Mouse (Mus musculus) kidney, embryonic 16.5 days (tissue): ENCODE data around the gene Vapb. TPM values are rescaled to one million over a fixed set of nuclear protein-coding genes. Genes with fewer than 3 reads are reported as not detected.

Experiments
- ATAC-seq: fragments of 200-750 bp; cut with Nextera tagmentation; 2 replicates; pipeline ENCODE4 v1.8.0; 2017; ENCODE audit warnings: moderate TSS enrichment; ENCODE audit not compliant: low FRiP score, low TSS enrichment
- H3K27ac ChIP-seq: fragments of 300-500 bp; sonication (generic); 2 replicates; pipeline ENCODE4 v1.5.1; 2014; ENCODE audit warnings: low read length
- H3K27me3 ChIP-seq: fragments of 300-500 bp; sonication (generic); 2 replicates; pipeline ENCODE4 v1.6.1; 2014; ENCODE audit warnings: low read length, control low read depth, mixed read lengths; ENCODE audit not compliant: insufficient read depth
- H3K36me3 ChIP-seq: fragments of 300-500 bp; sonication (generic); 2 replicates; pipeline ENCODE4 v1.6.1; 2014; ENCODE audit warnings: low read length, control low read depth, mixed read lengths; ENCODE audit not compliant: insufficient read depth
- H3K4me1 ChIP-seq: fragments of 300-500 bp; sonication (generic); 2 replicates; pipeline ENCODE4 v1.6.1; 2014; ENCODE audit warnings: low read length, control low read depth, mixed read lengths; ENCODE audit not compliant: insufficient read depth
- H3K4me2 ChIP-seq: fragments of 300-500 bp; sonication (generic); replicated peaks from 2 replicates; pipeline ENCODE4 v1.6.1; 2014; ENCODE audit warnings: low read depth, low read length
- H3K4me3 ChIP-seq: fragments of 300-500 bp; sonication (generic); 2 replicates; pipeline ENCODE4 v1.5.1; 2014; ENCODE audit warnings: mild to moderate bottlenecking, low read length
- H3K9ac ChIP-seq: fragments of 300-500 bp; sonication (generic); replicated peaks from 2 replicates; pipeline ENCODE4 v1.6.1; 2014; ENCODE audit warnings: low read length
- H3K9me3 ChIP-seq: fragments of 300-500 bp; sonication (generic); 2 replicates; pipeline ENCODE4 v1.6.1; 2016; ENCODE audit warnings: low read length, control low read depth
- WGBS: fragments of 180-500 bp; shearing (Covaris S2); extraction: QIAGEN DNeasy Blood & Tissue Kit; methylation state at CpG from one replicate; pipeline ENCODE4 v1.1.7; 2014; 5-methylcytosine and 5-hydroxymethylcytosine counted together
- microRNA-seq: library from miRNA; unstranded; fragments of <30 nt; microRNA quantifications from one replicate; pipeline ENCODE4, GENCODE M21; 2016
- polyA plus RNA-seq: library from polyadenylated mRNA; unstranded; fragments of >200 nt; fragmentation: Nextera tagmentation; extraction: Ambion mirVana; gene quantifications from 2 replicates; pipeline ENCODE4 v1.2.1, GENCODE M21; 2015

Gene Vapb
- polyA plus RNA-seq, 1 experiment from 2014 or later: 24.2 TPM

- H3K9me3 ChIP-seq: no peaks in the 10 kb centered on the region
- ATAC-seq: no peak
- no peak overlapping the region for H3K9ac ChIP-seq
- no peak overlapping the region for H3K4me2 ChIP-seq
- no peaks in the 10 kb centered on the region for H3K4me1 ChIP-seq
- no peaks in the 10 kb centered on the region for H3K36me3 ChIP-seq
- WGBS: 75% methylated on average over 5 of the region's 5 CpGs
- no peaks in the 10 kb centered on the region for H3K27me3 ChIP-seq
- H3K4me3 ChIP-seq: no peak overlapping the region
- H3K27ac ChIP-seq: no peak overlapping the region
These were observed 73.5 kb downstream of the Vapb start for GRCm38 (mm10) chr2:173810851-173811130.

DNA sequence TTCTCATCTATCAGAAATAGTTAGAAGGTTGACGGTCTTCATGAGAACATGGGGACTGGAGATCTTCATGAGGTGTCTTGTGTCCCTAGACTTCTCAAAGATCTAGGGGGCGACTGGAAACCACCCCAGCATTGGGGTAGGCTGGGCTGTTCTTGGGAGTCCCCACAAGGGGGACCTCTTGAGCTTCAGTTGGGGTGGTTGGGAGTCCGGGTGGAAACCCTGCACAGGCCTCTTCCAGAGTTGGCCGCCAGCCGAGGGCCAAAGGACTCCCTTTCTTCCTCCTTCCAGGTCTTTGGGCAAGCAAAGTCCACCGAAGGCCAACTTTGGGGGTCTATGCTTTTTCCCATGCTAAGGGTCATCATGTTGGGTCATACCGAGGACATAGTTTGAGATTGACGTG is 74.5 kb downstream of the Vapb start:
- no peak for ATAC-seq
- no peaks in the 10 kb centered on the region for H3K36me3 ChIP-seq
- WGBS: 80% methylated on average over 8 of the region's 8 CpGs
- H3K4me2 ChIP-seq: no peak overlapping the region
- H3K27me3 ChIP-seq: no peaks in the 10 kb centered on the region
- no peak overlapping the region for H3K9ac ChIP-seq
- no peaks in the 10 kb centered on the region for H3K4me1 ChIP-seq
- H3K4me3 ChIP-seq: no peak overlapping the region
- H3K9me3 ChIP-seq: peaks cover 3% of the 10 kb centered on the region
- no peak overlapping the region for H3K27ac ChIP-seq

- 83% methylated on average over 5 of the region's 5 CpGs for WGBS
- no peak for ATAC-seq
- H3K27me3 ChIP-seq: no peaks in the 10 kb centered on the region
- H3K9me3 ChIP-seq: peaks cover 7% of the 10 kb centered on the region
- H3K27ac ChIP-seq: no peak overlapping the region
- no peak overlapping the region for H3K9ac ChIP-seq
- no peak overlapping the region for H3K4me2 ChIP-seq
- H3K4me1 ChIP-seq: no peaks in the 10 kb centered on the region
- no peak overlapping the region for H3K4me3 ChIP-seq
- H3K36me3 ChIP-seq: no peaks in the 10 kb centered on the region
These were observed 75.8 kb downstream of the Vapb start for GRCm38 (mm10) chr2:173813071-173813470.

DNA sequence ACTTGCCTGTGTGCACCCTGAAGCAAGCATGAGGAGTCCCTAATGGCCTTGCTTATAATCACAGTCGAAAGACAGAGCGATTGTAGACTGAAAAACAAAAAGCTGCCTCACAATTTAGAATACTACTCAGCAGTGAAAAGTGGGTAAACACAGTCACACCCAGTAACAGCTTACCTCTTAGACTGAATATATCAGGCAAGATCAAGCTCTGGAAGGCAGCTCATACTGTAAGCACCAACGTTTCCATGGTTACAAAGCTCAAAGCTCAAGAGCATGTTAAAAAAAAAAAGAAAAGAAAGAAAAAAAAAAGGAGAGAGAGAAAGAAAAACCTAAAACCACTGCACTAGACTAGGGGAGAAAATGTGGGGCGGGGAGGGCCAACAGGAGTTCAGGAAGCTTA is 89.0 kb downstream of the Vapb start:
- 92% methylated on average over 4 of the region's 4 CpGs for WGBS

GRCm38 (mm10) chr2:173827228-173827627 is 89.9 kb downstream of the Vapb start:
- H3K9me3 ChIP-seq: no peaks in the 10 kb centered on the region
- H3K27me3 ChIP-seq: no peaks in the 10 kb centered on the region
- no peaks in the 10 kb centered on the region for H3K4me1 ChIP-seq
- H3K36me3 ChIP-seq: no peaks in the 10 kb centered on the region
- H3K4me2 ChIP-seq: no peak overlapping the region
- H3K4me3 ChIP-seq: no peak overlapping the region
- H3K27ac ChIP-seq: no peak overlapping the region
- no peak overlapping the region for H3K9ac ChIP-seq
- ATAC-seq: no peak
- WGBS: 86% methylated on average over 9 of the region's 9 CpGs

More for the DNA sequence above, 89.0 kb downstream of the Vapb start:
- Histone ChIP-seq H3K9ac (no peak overlapping the region), H3K4me3 (no peak overlapping the region), H3K27ac (no peak overlapping the region), H3K4me1 (no peaks in the 10 kb centered on the region), H3K9me3 (no peaks in the 10 kb centered on the region), H3K4me2 (no peak overlapping the region), H3K27me3 (no peaks in the 10 kb centered on the region), H3K36me3 (no peaks in the 10 kb centered on the region)
- ATAC-seq: no peak

DNA sequence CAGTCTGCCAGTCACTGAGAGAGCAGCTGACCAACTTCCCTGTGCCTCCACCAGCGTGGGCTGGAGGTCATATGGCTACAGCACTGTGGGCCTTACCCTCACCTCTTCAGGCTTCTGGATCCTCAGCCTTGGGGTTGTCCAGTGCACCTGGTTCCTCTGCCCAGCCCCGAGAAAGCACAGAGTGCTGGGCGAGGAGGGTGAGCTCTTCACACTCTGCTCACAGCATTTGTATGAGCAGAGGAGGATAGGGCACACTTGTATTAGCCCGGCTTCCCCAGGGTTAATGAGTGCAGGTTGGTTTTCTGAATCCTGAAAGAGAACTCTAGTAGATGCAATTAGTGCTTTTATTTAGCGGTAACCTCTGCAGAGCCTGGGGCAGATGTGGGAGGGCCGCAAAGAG is 90.8 kb downstream of the Vapb start:
- H3K4me3 ChIP-seq: no peak overlapping the region
- H3K4me1 ChIP-seq: no peaks in the 10 kb centered on the region
- H3K9me3 ChIP-seq: no peaks in the 10 kb centered on the region
- ATAC-seq: no peak
- H3K9ac ChIP-seq: no peak overlapping the region
- no peaks in the 10 kb centered on the region for H3K36me3 ChIP-seq
- H3K4me2 ChIP-seq: no peak overlapping the region
- H3K27ac ChIP-seq: no peak overlapping the region
- 72% methylated on average over 6 of the region's 6 CpGs for WGBS
- no peaks in the 10 kb centered on the region for H3K27me3 ChIP-seq

DNA sequence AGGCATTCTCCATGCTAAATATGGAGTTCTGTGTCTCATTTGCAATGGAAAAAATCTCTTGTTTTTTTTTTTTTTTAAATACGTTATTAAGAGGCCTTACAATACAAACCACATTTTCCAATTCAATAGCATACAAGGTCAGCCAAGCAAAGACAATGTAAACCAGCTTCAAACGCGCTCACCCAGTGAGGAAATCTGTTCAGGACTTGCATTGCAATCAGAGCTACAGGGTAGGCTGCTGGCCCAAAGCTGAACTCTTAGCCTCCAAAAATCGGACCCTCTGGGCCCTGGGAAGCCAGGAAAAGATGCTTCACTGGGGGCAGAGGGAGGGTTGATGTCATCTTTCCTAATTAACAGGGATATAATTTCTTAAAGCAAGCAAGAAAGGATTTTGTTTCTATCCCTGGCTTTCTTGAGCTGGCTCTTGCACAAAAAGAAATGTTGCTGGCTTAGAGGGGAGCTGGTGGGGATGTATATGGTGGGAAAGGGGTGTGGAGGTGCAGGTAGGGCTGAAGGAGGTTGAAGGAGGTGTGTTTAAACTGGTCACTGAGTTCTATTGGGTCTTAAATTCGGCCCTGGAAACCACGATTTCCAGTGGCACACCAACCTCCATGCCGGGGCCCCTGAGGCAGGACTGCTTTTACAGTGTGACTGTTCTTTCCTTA is 95.6 kb downstream of the Vapb start:
- no peak overlapping the region for H3K27ac ChIP-seq
- H3K27me3 ChIP-seq: no peaks in the 10 kb centered on the region
- H3K4me3 ChIP-seq: no peak overlapping the region
- H3K4me2 ChIP-seq: no peak overlapping the region
- H3K4me1 ChIP-seq: no peaks in the 10 kb centered on the region
- no peaks in the 10 kb centered on the region for H3K36me3 ChIP-seq
- no peak overlapping the region for H3K9ac ChIP-seq
- no peaks in the 10 kb centered on the region for H3K9me3 ChIP-seq
- ATAC-seq: no peak
- WGBS: 81% methylated on average over 7 of the region's 7 CpGs

Small RNAs within 50 kb of the gene (microRNA-seq; reads per million reads assigned to microRNA genes)
- not detected for gene Mir6340

Other genes starting within 250 kb of the Vapb start
- not detected in 2 replicates for gene 1700021F07Rik, start 214.9 kb upstream of the Vapb start, polyA plus RNA-seq
- not detected in 2 replicates for gene Ankrd60, start 159.1 kb upstream of the Vapb start, polyA plus RNA-seq
- 35.6 and 37.1 TPM in 2 replicates for gene Rab22a, start 77.8 kb upstream of the Vapb start, polyA plus RNA-seq
- not detected in 2 replicates for gene 1700010B08Rik, start 18.1 kb upstream of the Vapb start, polyA plus RNA-seq